8 mouse cellular contexts compared by ENCODE assay signal in genomic region chrX:56456379-56456778, GRCm38 (mm10). TPM values are rescaled to one million over a fixed set of nuclear protein-coding genes. Genes with fewer than 3 reads are reported as not detected.
A peak's percentile ranks its signal among the peaks of the same experiment; 100 is the strongest.
DNase-seq lines count a peak whose midpoint lies in the region; ATAC-seq and TF ChIP-seq lines count a peak whose summit lies in the region.

No protein-coding gene starts in this region.

- H3K4me3 ChIP-seq in heart, embryonic 10.5 days, result peak overlapping the region; percentile 69
- no peak overlapping the region for H3K4me3 ChIP-seq in thymus, adult 2 months (ENCODE audit: control insufficient read depth, insufficient read depth, low read length)
- H3K4me3 ChIP-seq in forebrain, embryonic 12.5 days (replicated peaks), result peak overlapping the region; percentile 57
- H3K4me3 ChIP-seq in liver, embryonic 12.5 days, result peak overlapping the region; percentile 77

- no peaks in the 10 kb centered on the region for H3K36me3 ChIP-seq in heart, embryonic 10.5 days
- H3K36me3 ChIP-seq in thymus, adult 2 months (ENCODE audit: control insufficient read depth, insufficient read depth, low read length), result no peaks in the 10 kb centered on the region
- no peaks in the 10 kb centered on the region for H3K36me3 ChIP-seq in forebrain, embryonic 12.5 days (replicated peaks)
- H3K36me3 ChIP-seq in liver, embryonic 12.5 days, result peaks cover 19% of the 10 kb centered on the region

- peak overlapping the region; percentile 94 for H3K27ac ChIP-seq in heart, embryonic 10.5 days
- H3K27ac ChIP-seq in thymus, adult 2 months (ENCODE audit: control insufficient read depth, insufficient read depth, low read length), result no peak overlapping the region; the same call in 1 of the 2 replicates
- H3K27ac ChIP-seq in forebrain, embryonic 12.5 days, result peak overlapping the region; percentile 95
- peak overlapping the region; percentile 96 for H3K27ac ChIP-seq in liver, embryonic 12.5 days

- H3K4me1 ChIP-seq in heart, embryonic 10.5 days, result no peaks in the 10 kb centered on the region
- H3K4me1 ChIP-seq in thymus, adult 2 months (replicated peaks; ENCODE audit: control insufficient read depth, insufficient read depth, low read length), result no peaks in the 10 kb centered on the region
- H3K4me1 ChIP-seq in forebrain, embryonic 12.5 days, result no peaks in the 10 kb centered on the region
- H3K4me1 ChIP-seq in liver, embryonic 12.5 days, result peaks cover 31% of the 10 kb centered on the region

- H3K9me3 ChIP-seq in heart, embryonic 10.5 days, result no peaks in the 10 kb centered on the region
- no peaks in the 10 kb centered on the region for H3K9me3 ChIP-seq in forebrain, embryonic 12.5 days
- H3K9me3 ChIP-seq in liver, embryonic 12.5 days (replicated peaks), result no peaks in the 10 kb centered on the region

- H3K9ac ChIP-seq in forebrain, embryonic 12.5 days, result peak overlapping the region; percentile 42
- peak overlapping the region; percentile 87 for H3K9ac ChIP-seq in liver, embryonic 12.5 days

- 20% methylated on average over 8 of the region's 8 CpGs for WGBS in heart, embryonic 10.5 days
- WGBS in thymus, adult 2 months, result 2% methylated on average over 8 of the region's 8 CpGs
- 23% methylated on average over 8 of the region's 8 CpGs for WGBS in forebrain, embryonic 12.5 days
- 8% methylated on average over 8 of the region's 8 CpGs for WGBS in liver, embryonic 12.5 days (ENCODE audit: insufficient replicate concordance)

- no peaks in the 10 kb centered on the region for H3K27me3 ChIP-seq in heart, embryonic 10.5 days (ENCODE audit: insufficient read depth, poor library complexity, severe bottlenecking)
- no peaks in the 10 kb centered on the region for H3K27me3 ChIP-seq in thymus, adult 2 months (ENCODE audit: control insufficient read depth, insufficient read depth, low read length)
- no peaks in the 10 kb centered on the region for H3K27me3 ChIP-seq in forebrain, embryonic 12.5 days
- H3K27me3 ChIP-seq in liver, embryonic 12.5 days (replicated peaks), result no peaks in the 10 kb centered on the region

- peak overlapping the region; percentile 56 for H3K4me2 ChIP-seq in forebrain, embryonic 12.5 days
- peak overlapping the region; percentile 72 for H3K4me2 ChIP-seq in liver, embryonic 12.5 days

- no peak for TF ChIP-seq CTCF in thymus, adult 2 months (IDR thresholded peaks at IDR 0.05; ENCODE audit: borderline replicate concordance, control insufficient read depth, extremely low read depth, insufficient read depth, low read length, poor library complexity)

- ATAC-seq in forebrain, embryonic 12.5 days (ENCODE audit: low FRiP score), result peak; percentile 49
- peak; percentile 62 for ATAC-seq in liver, embryonic 12.5 days

- no peak for TF ChIP-seq POLR2A in thymus, adult 2 months (IDR thresholded peaks at IDR 0.05; ENCODE audit: control insufficient read depth, extremely low read depth, insufficient read depth, low read length, poor library complexity)

- peak; percentile 72 for DNase-seq in heart, embryonic 10.5 days (ENCODE audit: low spot score)
- no peak for DNase-seq in heart, adult 8-10 months (ENCODE audit: low spot score)
- DNase-seq in thymus, adult 2 months, result peak; percentile 1
- DNase-seq in thymus, postnatal 25 days, result no peak
- DNase-seq in yolk sac, embryonic 10.5 days (ENCODE audit: low spot score), result peak; percentile 47
- no peak for DNase-seq in ovary, postnatal 14 days (ENCODE audit: low spot score)

RNA-seq across cellular contexts. Expression of gene Ints6l, which starts 1.7 kb away (rescaled TPM):
- 19.3 and 23.0 TPM in 2 replicates for polyA plus RNA-seq in heart, embryonic 10.5 days (2016; fragmentation: Nextera tagmentation; extraction: Ambion mirVana)
- total RNA-seq in heart, adult 8-10 months (2022), result 1 to 10 TPM; 3.8 to 6.9 (median 4.5) TPM
- polyA plus RNA-seq in thymus, adult 2 months (2012; rRNA removed), result 16.6 and 24.0 TPM in 2 replicates
- polyA plus RNA-seq in forebrain, embryonic 12.5 days (2016; fragmentation: Nextera tagmentation; extraction: Ambion mirVana), result 22.9 and 25.5 TPM in 2 replicates
- 43.6 and 43.9 TPM in 2 replicates for polyA plus RNA-seq in liver, embryonic 12.5 days (2016; fragmentation: Nextera tagmentation; extraction: Ambion mirVana)

RNA-seq across cellular contexts. Expression of gene Gm2174, which starts 8.6 kb away (rescaled TPM):
- polyA plus RNA-seq in heart, embryonic 10.5 days (2016; fragmentation: Nextera tagmentation; extraction: Ambion mirVana), result 1.5 and 1.7 TPM in 2 replicates
- 1 to 10 TPM in 2 of 4 experiments, not detected in 2; 1.9 to 2.8 TPM for total RNA-seq in heart, adult 8-10 months (2022)
- not detected in 2 replicates for polyA plus RNA-seq in thymus, adult 2 months (2012; rRNA removed)
- polyA plus RNA-seq in forebrain, embryonic 12.5 days (2016; fragmentation: Nextera tagmentation; extraction: Ambion mirVana), result 0.77 and 1.8 TPM in 2 replicates
- polyA plus RNA-seq in liver, embryonic 12.5 days (2016; fragmentation: Nextera tagmentation; extraction: Ambion mirVana), result 1.0 TPM in 1 of 2 replicates, not detected in the other

Comparison
In these comparisons a context has a peak if more than half of its experiments do, and no peak if none do; other contexts are left out.
1. DNase-seq: peak in heart, embryonic 10.5 days (single experiment), thymus, adult 2 months (single experiment) and yolk sac, embryonic 10.5 days (single experiment); none in heart, adult 8-10 months (single experiment), thymus, postnatal 25 days (single experiment) and ovary, postnatal 14 days (single experiment).